Mouse (Mus musculus): ENCODE measurements around the gene Arhgef19.

Gene Arhgef19

DNA sequence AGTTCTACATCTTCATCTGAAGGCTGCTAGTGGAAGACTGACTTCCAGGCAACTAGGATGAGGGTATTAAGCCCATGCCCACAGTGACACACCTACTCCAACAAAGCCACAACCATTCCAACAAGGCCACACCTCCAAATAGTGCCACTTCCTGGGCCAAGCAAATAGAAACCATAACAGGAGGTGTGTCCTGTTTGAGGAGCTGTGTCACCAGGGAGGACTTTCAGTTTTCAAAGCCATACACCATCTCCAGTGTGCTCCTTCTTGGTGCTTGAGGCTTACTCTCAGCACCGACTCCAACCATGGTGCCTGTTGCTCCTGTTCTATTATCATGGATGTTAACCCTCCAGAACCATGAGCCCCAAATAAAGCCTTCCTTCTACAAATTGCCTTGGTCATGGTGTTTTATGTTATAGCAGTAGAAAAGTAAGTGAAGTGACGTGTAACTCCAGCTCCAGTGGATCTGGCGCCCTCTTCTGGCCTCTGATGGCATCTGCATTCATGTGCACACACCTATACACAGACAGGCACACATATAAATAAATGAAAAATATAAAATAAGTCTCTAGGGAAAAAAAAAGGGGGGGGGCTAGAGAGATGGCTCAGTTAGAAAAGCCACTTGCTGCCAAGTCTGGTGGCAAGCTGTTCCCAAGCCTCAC, 26.8 kb downstream of the Arhgef19 start:
- peak; percentile 30 for DNase-seq (ENCODE audit: low read depth, low spot score)

DNA sequence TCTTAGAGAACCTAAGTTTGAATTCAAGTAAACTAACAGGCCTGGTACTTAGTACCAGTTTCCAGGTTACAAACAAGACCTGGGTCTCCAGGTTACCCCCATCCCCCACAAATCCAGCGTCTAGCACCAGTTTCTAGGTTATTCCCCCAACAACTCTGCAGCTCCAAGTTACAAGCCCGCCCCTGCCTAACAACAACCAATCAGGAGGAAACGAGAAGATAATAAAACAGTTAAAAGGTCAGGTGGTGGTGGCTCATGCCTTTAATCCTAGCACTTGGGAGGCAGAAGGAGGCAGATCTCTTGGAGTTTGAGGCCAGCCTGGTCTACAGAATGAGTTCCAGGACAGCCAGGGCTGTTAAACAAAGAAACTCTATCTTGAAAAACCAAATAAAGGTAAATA, 28.0 kb downstream of the Arhgef19 start:
- no peak for DNase-seq (ENCODE audit: low read depth, low spot score)

DNA sequence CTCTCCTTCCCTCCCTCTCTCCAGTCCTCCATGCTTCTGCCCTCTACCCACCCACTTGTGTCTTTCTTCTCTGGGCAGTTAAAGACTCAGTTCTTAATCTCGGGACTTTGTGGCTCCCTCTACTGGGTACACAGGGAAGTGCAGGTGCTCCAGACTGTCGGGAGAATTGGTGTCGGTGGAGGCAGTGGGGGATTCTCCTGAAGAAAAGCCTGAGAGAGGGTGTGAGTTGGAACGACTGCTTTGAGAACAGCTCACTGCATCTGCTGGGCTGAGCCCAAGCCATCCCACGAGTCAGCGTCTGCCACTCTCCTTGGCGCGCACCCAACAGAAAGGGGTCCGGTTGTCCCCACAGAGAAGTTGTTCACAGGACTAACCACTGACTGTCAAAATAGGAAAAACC, 28.5 kb downstream of the Arhgef19 start:
- peak; percentile 65 for DNase-seq (ENCODE audit: low read depth, low spot score)

DNA sequence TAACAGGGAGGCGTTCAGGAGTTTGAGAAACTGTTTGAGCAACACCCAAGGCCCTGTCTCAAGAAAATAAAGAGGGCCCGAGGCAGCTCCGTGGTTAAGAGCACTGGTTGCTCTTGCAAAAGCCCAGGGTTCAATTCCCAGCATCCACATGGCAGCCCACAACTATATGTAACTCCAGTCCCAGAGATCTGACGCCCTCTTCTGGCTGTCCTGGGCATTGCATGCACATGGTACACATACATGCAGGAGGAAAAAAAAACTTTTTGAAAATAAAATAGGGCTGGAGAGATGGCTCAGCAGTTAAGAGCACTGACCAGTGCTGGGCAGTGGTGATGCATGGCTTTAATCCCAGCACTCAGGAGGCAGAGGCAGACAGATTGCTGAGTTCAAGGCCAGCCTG, 29.1 kb downstream of the Arhgef19 start:
- peak; percentile 28 for DNase-seq (ENCODE audit: low read depth, low spot score)

DNA sequence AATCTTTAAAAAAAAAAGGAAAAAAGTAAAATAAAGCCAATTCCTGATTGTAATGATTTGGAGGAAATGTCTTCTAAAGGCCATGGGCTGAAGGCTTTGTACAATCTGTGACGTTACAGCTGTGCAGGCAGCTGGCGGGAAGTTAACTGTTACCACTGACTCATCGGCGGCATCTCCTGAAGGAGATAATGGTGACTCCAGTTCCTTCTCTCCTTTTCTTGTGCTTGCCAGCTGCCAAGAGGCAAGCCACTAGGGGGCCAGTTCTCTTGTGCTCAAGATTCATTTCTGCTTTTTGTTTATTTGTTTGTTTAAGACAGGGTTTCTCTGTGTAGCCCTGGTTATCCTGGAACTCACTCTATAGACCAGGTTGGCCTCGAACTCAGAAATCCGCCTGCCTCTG, 29.8 kb downstream of the Arhgef19 start:
- DNase-seq (ENCODE audit: low read depth, low spot score) = no peak

DNA sequence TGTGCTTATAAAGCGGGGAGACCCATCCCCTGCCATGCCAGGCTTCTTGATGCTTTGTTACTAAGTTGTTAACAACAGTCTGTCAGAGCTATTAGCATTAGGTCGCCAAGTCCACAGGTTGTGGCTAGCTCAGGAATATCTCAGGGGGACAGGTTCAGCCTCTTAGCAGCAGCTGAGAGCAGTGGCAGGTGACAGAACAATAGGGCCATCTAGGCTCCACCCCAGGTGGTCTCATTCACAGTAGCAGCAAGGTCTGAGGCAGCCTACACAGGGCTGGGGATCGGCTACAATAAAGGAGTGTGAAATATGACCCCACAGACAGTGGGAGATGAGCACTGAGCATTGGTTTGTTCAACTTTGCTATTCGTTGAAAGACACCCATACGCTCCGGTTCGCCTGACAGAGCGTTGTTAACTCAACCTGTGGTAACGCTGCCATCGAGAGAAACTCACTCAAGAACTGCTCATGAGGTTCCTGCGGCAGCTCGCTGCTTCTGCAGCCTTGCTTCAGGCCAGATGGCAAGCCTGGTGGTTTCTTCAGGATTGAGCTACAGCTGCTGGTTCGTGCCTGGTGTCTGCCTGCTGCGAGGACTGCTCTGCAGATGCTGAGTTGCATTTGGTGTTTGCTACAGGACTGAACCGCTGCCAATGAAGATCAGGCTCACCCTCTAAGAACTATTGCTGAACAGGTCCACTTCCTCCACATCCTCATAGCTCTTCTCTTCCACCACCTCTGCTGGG, 31.1 kb downstream of the Arhgef19 start:
- DNase-seq (ENCODE audit: low read depth, low spot score) = no peak

DNA sequence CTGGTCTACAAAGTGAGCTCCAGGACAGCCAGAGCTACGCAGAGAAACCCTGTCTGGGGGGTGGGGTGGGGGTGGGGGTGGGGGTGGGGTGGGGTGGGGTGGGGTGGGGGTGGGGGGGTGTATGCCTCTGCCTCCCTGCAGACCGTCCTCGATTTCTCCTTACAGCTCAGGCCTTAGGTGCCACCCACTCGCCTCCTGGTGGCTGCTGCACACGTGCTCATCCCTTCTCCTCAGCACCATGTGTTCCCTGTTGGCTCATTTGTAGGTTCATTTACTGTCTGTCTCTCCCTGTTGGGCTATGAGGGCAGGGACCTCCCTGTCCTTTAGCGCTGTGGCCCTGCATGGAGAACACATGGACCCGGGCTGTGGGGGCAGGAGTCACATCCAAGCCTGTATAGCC, 31.9 kb downstream of the Arhgef19 start:
- no peak for DNase-seq (ENCODE audit: low read depth, low spot score)

DNA sequence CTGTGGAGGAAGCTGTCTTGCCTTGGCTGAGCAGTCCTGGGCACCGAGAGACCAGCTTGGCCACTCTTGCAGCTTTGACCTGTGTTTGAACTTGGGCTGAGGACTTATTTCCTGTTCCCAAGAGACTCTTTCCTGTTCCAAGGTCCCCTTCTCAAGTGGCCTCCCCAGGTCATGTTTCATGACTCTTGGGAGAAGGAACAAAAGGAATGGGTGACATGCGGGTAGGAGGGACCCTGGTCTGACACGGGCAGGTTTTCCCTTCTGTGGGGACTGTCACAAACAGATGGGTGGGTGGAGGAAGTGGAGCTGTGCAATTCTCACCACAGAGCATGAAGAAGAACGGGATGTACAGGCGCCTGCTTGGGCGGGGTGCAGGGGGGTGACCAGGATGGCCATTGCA, 32.4 kb downstream of the Arhgef19 start:
- no peak for DNase-seq (ENCODE audit: low read depth, low spot score)

DNA sequence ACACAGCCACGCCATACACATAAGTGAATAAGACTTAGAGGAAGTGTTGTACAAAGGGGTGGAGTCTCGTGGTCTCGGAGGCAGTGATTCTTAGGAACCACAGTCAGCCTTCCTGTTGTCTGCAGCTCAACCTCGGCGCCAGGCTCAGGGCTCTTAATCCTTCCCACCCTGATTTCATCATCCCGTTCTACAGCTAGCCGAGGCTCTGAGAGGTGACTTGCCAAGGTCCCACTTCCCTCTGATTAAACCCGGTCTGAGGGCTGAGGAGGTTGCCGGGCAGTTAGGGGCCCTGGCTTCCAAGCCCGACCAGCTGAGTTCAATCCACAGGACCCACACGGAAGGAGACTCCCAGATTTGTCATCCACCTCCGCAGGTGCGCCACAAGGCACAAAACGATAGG, 33.6 kb downstream of the Arhgef19 start:
- peak; percentile 70 for DNase-seq (ENCODE audit: low read depth, low spot score)

DNA sequence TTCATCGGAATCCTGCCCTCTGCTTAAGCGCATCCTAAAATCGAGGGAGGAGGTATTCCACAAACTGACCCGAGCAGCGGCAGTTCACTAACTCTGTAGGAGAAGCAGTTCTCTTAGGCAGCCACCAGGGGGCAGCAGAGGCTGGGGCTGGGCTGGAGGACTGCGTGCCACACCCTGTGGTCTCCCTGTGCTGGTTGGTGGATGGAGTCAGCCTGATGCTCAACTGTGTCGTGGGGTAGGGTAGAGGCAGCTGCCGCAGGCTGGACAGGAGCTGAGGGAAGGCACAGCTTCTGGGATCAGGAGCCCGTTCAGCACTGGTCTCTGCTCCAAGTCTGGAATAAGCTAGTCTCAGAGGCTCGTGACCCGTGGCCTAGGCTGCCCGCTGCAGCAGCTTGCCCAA, 34.0 kb downstream of the Arhgef19 start:
- peak; percentile 88 for DNase-seq (ENCODE audit: low read depth, low spot score)

DNA sequence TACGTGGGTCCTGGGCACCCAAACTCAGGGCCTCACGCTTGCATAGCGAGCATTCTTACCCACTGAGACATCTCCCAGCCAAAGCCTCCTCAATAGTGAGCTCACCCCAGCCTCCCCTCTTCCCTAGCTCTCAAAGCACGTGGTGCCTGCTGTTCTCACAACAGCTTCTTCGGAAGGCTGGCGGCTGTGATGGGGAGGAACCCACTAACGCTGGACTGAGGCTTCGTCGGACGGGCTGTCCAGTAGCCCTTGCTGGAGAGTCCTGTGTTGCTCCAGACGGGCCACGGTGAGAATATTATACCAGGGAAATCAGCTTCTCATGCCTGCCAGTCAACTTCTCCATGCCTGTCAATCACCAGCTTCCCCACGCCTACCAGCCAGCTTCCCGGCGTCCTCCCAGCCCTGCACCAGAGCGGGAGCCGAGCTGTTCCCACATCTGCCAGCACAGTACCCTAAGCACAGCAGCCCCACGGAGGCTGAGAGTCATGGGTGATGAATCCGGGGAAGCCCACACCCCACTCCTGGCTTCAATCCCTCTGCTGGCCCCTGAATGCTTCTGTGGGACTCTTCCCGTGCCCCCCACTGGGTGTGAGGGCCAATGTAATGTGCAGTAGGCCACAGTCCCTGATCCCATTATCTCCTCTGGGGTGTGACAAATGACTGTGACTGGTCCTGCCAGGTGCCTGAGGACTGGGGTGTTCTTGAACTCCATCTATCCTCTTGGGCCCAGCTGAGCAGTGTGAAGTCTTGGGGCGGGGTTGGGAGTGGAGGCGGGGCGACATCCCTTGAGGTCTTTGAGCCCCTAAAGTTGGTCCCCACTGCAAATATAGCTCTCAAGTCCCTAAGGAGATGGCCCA, 35.4 kb downstream of the Arhgef19 start:
- DNase-seq (ENCODE audit: low read depth, low spot score) = no peak

DNA sequence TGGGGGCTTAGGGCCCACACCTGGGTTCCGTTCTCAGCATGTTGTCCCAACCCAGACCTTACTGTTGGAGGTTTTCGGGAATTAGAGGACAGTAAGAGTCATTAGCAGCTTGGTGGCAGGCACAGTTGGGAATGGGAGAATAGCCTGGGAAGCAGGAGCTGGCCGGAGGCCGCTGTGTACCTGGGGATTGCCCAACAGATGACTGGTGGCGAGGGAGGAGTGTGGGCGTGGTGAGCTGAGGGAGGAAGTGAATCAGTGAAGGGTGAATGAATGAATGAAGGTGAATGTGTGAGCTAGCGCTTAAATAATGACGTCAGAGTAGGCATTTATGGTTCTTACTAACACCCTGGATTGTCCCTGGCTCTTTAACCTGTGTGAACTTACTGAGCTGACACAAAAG, 37.9 kb downstream of the Arhgef19 start:
- no peak for DNase-seq (ENCODE audit: low read depth, low spot score)

DNA sequence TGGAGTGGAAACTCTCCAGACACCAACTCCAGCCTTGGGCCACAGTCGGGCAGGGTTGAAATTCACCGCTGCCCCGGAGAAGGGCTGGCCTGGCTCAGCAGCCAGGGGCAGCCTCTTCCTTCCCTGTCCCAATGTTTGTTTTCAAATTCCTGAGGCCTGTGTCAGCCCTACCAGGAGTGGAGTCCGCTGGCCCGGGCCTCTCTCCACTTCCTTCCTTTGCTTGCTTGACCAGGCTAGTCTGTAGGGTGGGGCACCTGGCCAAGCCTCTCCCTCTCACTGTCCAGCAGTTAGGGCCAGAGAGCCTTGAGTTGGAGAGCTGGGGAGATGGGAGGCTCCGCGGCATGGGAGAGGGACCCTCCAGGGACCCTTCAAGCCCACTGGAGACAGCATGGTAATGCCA, 38.9 kb downstream of the Arhgef19 start:
- DNase-seq (ENCODE audit: low read depth, low spot score) = no peak

DNA sequence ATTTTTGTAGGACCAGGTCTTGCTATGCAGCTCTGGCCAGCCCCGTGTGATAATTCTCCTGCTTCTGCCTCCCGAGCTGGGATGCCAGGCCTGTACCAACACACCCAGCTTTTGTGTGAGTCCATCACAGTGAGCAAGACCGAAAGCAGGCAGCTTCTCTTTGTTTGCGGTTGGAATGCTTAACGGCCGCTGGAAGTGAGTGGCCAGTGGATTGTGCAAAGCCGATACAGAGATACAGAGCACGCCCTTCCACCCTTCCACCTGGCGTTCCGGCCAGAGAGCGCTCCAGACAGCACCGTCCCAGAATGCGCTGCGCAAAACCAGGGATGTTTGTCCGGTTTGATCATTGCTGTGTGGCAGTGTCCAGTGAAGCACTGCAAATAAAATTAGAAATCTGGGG, 40.0 kb downstream of the Arhgef19 start:
- DNase-seq (ENCODE audit: low read depth, low spot score) = no peak

DNA sequence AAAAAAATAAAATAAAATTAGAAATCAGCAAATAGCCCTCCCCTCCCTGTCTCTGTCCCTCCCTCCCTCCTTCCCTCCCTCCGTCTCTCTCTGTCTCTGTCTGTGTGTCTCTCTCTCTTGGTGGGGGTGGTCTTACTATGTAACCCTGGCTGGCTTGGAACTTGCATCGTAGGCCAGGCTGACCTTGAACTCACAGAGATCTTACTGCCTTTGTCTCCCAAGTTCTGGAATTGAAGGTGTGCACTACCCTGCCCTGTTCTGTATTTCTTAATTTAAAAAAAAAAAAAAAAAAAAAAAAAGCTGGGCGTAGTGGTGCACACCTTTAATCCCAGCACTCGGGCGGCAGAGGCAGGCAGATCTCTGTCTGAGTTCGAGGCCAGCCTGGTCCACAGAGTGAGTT, 40.5 kb downstream of the Arhgef19 start:
- DNase-seq (ENCODE audit: low read depth, low spot score) = no peak

DNA sequence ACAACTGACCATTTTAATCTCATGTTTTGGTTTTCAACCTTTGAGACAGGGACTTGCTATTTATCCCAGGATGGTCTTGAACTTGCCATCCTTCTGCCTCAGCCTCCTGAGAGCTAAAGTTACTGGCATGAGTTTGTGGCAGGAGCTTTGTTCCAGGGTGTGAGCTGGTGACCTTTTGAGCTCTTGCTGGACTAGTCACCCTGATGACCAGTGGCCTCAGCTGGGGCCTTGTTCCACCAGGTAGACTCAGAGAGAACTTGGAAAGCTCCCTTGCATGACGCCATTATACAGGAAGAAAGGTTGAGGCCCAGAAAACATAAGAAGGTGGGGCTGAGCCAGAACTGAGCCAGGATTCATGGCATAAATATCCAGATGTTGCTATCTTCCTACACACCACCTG, 41.2 kb downstream of the Arhgef19 start:
- DNase-seq (ENCODE audit: low read depth, low spot score) = no peak

DNA sequence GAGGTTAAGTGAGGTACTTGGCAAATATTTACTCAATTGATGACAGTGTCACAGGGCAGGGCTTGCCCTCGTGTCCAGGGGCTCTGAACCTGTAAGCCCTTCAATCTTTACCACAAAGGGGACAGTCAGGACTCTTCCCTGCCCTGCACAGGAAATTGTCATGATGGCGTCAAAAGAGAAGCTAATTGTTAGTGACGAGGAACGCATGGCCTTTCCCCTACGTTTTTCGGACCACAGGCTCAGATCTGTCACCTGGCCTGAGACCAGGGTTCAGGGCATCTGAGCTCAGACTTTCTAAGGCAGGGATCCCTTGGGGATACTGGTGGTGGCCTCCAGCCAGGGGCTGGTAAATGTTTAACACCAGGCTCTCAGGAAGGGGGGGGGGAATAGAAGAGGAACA, 41.9 kb downstream of the Arhgef19 start:
- DNase-seq (ENCODE audit: low read depth, low spot score) = no peak

DNA sequence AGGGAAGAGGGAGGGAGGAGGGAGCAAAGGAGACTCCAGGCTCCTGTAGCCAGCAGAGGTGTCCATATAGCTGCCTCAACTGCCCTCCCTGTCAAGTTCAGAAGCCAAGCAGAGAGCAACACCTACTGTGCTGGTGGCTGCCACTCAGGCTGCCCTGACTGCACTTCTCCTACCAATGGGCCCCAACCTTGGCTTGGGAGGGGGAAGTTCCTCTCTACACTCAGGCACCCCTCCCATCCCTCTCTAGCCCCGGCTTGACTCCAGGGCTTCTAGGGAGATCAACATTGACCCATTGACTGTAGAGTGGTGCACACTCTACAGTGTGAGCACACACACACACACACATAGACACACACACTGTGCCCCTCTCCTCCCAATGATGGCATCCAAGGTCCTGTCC, 42.3 kb downstream of the Arhgef19 start:
- DNase-seq (ENCODE audit: low read depth, low spot score) = no peak

DNA sequence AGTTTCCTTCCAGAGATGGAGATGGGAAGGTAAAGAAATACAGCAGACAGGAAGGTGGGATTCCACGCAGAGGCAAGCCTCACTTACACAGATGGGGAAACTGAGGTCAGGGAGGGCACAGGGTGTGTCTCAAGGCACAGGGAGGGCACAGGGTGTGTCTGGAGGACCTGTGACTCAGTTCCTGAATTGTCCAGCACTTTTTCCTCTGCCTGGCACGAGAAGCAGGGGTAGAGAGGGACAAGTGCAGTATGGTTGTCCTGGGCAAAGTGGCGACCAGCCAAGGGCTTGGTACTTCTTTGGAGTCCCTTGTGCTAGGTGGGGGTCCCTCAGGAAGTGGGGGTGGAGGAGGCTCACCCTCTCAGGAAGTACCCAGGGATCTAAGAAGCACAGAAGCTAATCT, 42.8 kb downstream of the Arhgef19 start:
- DNase-seq (ENCODE audit: low read depth, low spot score) = no peak

DNA sequence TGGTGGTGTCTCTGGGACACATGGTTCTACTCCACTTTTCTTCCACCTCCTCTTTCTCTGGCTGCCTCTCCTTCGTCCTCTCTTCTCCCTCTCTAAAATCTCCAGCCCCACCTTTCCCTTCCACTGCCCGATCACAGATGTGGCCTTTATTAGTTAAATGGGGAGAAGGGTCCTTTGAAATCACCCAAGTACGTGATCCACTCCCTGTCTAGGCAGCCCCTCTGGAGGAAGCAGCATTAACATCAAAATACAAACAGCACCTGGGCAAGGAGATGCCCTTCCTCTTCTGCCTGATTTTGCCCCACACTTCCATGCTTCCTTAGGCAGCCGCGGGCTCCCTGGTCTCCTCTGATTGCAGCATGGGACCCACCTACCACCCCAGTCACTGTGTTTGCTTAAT, 43.3 kb downstream of the Arhgef19 start:
- DNase-seq (ENCODE audit: low read depth, low spot score) = no peak

DNA sequence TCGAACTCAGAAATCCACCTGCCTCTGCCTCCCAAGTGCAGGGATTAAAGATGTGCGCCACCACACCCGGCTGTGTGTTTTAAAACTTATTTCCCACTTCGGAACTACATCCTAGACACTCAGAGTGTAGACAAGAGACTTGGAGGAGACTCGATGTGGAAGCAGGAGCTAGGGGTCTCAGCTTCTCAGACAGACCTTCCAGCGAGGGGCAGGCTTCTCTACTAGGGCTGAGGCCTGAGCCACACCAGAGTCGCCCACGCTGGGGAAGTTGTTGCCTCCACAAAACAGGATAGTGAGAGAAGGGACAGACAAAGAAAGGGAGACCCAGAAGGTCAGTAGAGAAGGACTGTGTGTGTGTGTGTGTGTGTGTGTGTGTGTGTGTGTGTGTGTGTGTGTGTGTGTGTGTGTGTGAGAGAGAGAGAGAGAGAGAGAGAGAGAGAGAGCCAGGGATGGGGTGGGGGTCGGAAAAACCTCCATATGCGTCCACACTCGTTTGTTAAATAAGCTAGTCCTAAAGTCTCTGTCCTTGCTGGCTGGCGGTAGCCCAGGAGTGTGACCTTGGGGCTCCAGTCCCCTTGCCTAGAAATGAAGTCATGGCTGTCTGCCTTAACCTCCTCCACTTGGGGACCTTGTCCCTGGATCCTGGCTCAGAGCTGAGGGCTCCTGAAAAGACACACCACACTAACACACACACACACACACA, 44.0 kb downstream of the Arhgef19 start:
- DNase-seq (ENCODE audit: low read depth, low spot score) = no peak

DNA sequence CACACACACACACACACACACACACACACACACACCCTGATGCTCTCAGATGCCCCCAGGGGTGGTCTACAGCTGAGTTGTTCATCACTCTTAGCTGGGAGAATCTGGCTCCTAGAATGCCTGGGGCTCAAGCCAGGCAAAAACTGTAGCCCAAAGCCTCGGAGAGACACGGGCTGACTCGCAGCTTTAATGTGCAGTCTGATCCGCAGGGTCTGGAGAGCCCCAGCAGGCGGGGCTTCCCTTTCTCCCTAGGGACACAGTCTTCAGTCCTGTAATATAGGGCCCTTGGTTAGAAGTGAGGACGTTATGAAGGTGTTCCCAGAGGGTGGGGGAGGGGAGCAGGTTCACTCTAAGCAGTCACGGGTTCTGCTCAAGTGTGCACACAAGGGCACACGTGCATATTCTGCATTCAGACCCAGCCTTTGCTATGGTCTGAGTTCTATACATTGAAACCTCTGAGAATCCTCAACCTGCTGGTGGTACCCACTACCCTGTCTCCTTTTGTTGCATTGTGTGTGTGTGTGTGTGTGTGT, 44.6 kb downstream of the Arhgef19 start:
- DNase-seq (ENCODE audit: low read depth, low spot score) = no peak
